Mouse (Mus musculus): ENCODE measurements at regions not wholly inside any gene's neighbourhood (a gene's known extent, or its start where the extent isn't known, plus 50 kb on each side); places are given as distances from the start of the nearest gene placed in this dataset.

DNA sequence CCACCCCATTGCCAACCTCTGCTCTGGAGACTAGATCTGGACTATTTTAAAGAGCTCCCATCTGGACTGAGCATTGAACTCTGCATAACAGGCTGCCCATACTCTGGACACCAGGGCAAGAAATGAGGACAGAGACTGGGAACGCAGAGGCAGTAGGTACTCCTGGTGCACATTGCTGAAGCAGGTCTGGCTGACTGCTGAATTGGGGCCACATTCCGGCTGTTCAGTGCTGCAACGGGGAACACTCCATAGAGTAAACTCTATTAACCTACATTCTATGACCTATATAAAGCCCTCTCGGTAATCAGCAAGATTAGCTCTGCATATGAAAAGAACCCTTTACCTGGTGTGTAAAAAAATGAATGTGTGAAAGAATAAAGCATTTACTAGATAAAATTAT, 128.1 kb upstream of the Car8 start:
- no peak for TF ChIP-seq MYOG (IDR thresholded peaks at IDR 0.05; ENCODE audit: control insufficient read depth in 1 of 3, insufficient read depth in 1 of 3, insufficient read length in 2 of 3, low read depth in 2 of 3)
- TF ChIP-seq POLR2AphosphoS2 (IDR thresholded peaks at IDR 0.05; ENCODE audit: insufficient read length, low read depth): no peak
- Histone ChIP-seq H3K4me2 (ENCODE audit: low read depth) (no peak overlapping the region), H3K79me2 (ENCODE audit: control insufficient read depth, insufficient read depth) (no peaks in the 10 kb centered on the region), H3K4me3 (no peak overlapping the region), H3K36me3 (ENCODE audit: control insufficient read depth, insufficient read depth) (no peaks in the 10 kb centered on the region), H3ac (ENCODE audit: control insufficient read depth, insufficient read length) (no peak overlapping the region), H3K27me3 (ENCODE audit: control insufficient read depth, insufficient read depth, insufficient read length) (no peaks in the 10 kb centered on the region)

DNA sequence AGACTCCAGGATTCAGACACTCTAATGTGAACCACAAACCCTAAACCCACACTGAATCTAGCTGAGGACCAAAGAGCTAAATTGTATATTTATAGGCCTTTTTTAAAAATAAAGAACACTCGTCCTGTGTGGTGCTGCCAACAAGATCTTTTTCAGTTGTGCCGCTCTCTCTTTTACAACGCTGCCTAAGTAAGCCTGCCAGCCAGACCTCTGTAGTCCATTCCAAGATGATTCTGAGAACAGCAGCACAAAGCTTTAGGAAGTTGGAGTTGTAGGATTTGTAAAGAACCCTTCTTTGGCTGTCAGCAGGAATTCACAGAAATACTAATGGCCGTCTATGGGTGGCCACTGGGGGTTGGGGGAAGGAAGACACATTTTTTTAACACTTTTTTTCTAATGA, 123.6 kb upstream of the Car8 start:
- Histone ChIP-seq H3K36me3 (ENCODE audit: control insufficient read depth, insufficient read depth) (no peaks in the 10 kb centered on the region), H3ac (ENCODE audit: control insufficient read depth, insufficient read length) (no peak overlapping the region), H3K27me3 (ENCODE audit: control insufficient read depth, insufficient read depth, insufficient read length) (no peaks in the 10 kb centered on the region), H3K4me2 (ENCODE audit: low read depth) (no peak overlapping the region), H3K4me3 (no peak overlapping the region), H3K79me2 (ENCODE audit: control insufficient read depth, insufficient read depth) (no peaks in the 10 kb centered on the region)
- no peak for TF ChIP-seq POLR2A (IDR thresholded peaks at IDR 0.05; ENCODE audit: insufficient read length, low read depth)
- TF ChIP-seq E2F4 (IDR thresholded peaks at IDR 0.05; ENCODE audit: insufficient read depth): no peak
- no peak for TF ChIP-seq MYOD1 (IDR thresholded peaks at IDR 0.05; ENCODE audit: control insufficient read depth in 1 of 3, insufficient read length in 2 of 3, low read depth in 2 of 3)
- TF ChIP-seq SRF (IDR thresholded peaks at IDR 0.05; ENCODE audit: control insufficient read depth, insufficient read length, low read depth): no peak
- no peak for TF ChIP-seq TCF3 (IDR thresholded peaks at IDR 0.05; ENCODE audit: insufficient read length, low read depth)
- no peak for TF ChIP-seq CEBPB (IDR thresholded peaks at IDR 0.05; ENCODE audit: insufficient read depth, poor library complexity, severe bottlenecking)
- TF ChIP-seq REST (IDR thresholded peaks at IDR 0.05; ENCODE audit: insufficient read depth, insufficient read length): no peak
- no peak for TF ChIP-seq POLR2AphosphoS2 (IDR thresholded peaks at IDR 0.05; ENCODE audit: insufficient read length, low read depth)
- TF ChIP-seq MYOG (IDR thresholded peaks at IDR 0.05; ENCODE audit: control insufficient read depth in 1 of 3, insufficient read depth in 1 of 3, insufficient read length in 2 of 3, low read depth in 2 of 3): no peak
- TF ChIP-seq TCF12 (IDR thresholded peaks at IDR 0.05; ENCODE audit: insufficient read depth, poor library complexity, severe bottlenecking): no peak
- TF ChIP-seq MAX (IDR thresholded peaks at IDR 0.05; ENCODE audit: low read depth): no peak
- TF ChIP-seq USF1 (IDR thresholded peaks at IDR 0.05; ENCODE audit: low read depth): no peak

GRCm38 (mm10) chr4:8361931-8362330, 123.1 kb upstream of the Car8 start:
- H3K27me3 ChIP-seq (ENCODE audit: control insufficient read depth, insufficient read depth, insufficient read length): no peaks in the 10 kb centered on the region
- H3K4me3 ChIP-seq: no peak overlapping the region
- H3K79me2 ChIP-seq (ENCODE audit: control insufficient read depth, insufficient read depth): no peaks in the 10 kb centered on the region
- TF ChIP-seq CEBPB (IDR thresholded peaks at IDR 0.05; ENCODE audit: insufficient read depth, poor library complexity, severe bottlenecking): no peak
- no peak overlapping the region for H3ac ChIP-seq (ENCODE audit: control insufficient read depth, insufficient read length)
- H3K36me3 ChIP-seq (ENCODE audit: control insufficient read depth, insufficient read depth): no peaks in the 10 kb centered on the region
- no peak overlapping the region for H3K4me2 ChIP-seq (ENCODE audit: low read depth)

GRCm38 (mm10) chr4:8361305-8361704, 122.5 kb upstream of the Car8 start:
- Histone ChIP-seq H3K4me2 (ENCODE audit: low read depth) (no peak overlapping the region), H3K27me3 (ENCODE audit: control insufficient read depth, insufficient read depth, insufficient read length) (no peaks in the 10 kb centered on the region)
- TF ChIP-seq REST (IDR thresholded peaks at IDR 0.05; ENCODE audit: insufficient read depth, insufficient read length) (no peak), TCF3 (IDR thresholded peaks at IDR 0.05; ENCODE audit: insufficient read length, low read depth) (no peak), POLR2AphosphoS2 (IDR thresholded peaks at IDR 0.05; ENCODE audit: insufficient read length, low read depth) (no peak), E2F4 (IDR thresholded peaks at IDR 0.05; ENCODE audit: insufficient read depth) (no peak), MYOD1 (IDR thresholded peaks at IDR 0.05; ENCODE audit: control insufficient read depth in 1 of 3, insufficient read length in 2 of 3, low read depth in 2 of 3) (no peak), SRF (IDR thresholded peaks at IDR 0.05; ENCODE audit: control insufficient read depth, insufficient read length, low read depth) (no peak), POLR2A (IDR thresholded peaks at IDR 0.05; ENCODE audit: insufficient read length, low read depth) (no peak), CEBPB (IDR thresholded peaks at IDR 0.05; ENCODE audit: insufficient read depth, poor library complexity, severe bottlenecking) (no peak), USF1 (IDR thresholded peaks at IDR 0.05; ENCODE audit: low read depth) (no peak), MAX (IDR thresholded peaks at IDR 0.05; ENCODE audit: low read depth) (no peak)

DNA sequence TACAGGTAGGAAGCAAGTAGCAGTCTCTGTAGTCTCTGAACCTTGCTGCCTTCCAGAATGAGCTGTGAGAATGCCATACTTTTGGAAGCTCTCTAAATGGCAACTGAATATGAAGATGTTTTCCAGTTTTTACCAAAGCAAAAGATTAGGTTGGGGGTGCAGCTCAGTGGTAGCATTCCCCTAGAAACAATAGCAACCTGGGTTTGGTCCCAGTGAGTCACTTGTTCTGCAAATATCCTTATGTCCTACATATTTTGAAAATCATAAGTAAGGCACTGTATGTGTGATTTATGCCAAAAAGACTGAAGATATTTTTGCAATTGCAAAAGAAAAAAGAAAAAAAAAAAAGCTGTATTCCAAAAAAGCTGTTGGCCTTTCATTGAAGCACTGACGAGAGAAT, 118.6 kb upstream of the Car8 start:
- Histone ChIP-seq H3ac (ENCODE audit: control insufficient read depth, insufficient read length) (no peak overlapping the region), H3K4me3 (no peak overlapping the region), H3K79me2 (ENCODE audit: control insufficient read depth, insufficient read depth) (no peaks in the 10 kb centered on the region), H3K4me2 (ENCODE audit: low read depth) (no peak overlapping the region), H3K27me3 (ENCODE audit: control insufficient read depth, insufficient read depth, insufficient read length) (no peaks in the 10 kb centered on the region), H3K36me3 (ENCODE audit: control insufficient read depth, insufficient read depth) (no peaks in the 10 kb centered on the region)
- TF ChIP-seq MYOD1 (IDR thresholded peaks at IDR 0.05; ENCODE audit: control insufficient read depth in 1 of 3, insufficient read length in 2 of 3, low read depth in 2 of 3): no peak
- TF ChIP-seq POLR2AphosphoS2 (IDR thresholded peaks at IDR 0.05; ENCODE audit: insufficient read length, low read depth): no peak
- no peak for TF ChIP-seq TCF12 (IDR thresholded peaks at IDR 0.05; ENCODE audit: insufficient read depth, poor library complexity, severe bottlenecking)
- no peak for TF ChIP-seq TCF3 (IDR thresholded peaks at IDR 0.05; ENCODE audit: insufficient read length, low read depth)
- TF ChIP-seq POLR2A (IDR thresholded peaks at IDR 0.05; ENCODE audit: insufficient read length, low read depth): no peak
- no peak for TF ChIP-seq E2F4 (IDR thresholded peaks at IDR 0.05; ENCODE audit: insufficient read depth)
- no peak for TF ChIP-seq REST (IDR thresholded peaks at IDR 0.05; ENCODE audit: insufficient read depth, insufficient read length)
- TF ChIP-seq CEBPB (IDR thresholded peaks at IDR 0.05; ENCODE audit: insufficient read depth, poor library complexity, severe bottlenecking): no peak
- no peak for TF ChIP-seq MYOG (IDR thresholded peaks at IDR 0.05; ENCODE audit: control insufficient read depth in 1 of 3, insufficient read depth in 1 of 3, insufficient read length in 2 of 3, low read depth in 2 of 3)
- no peak for TF ChIP-seq USF1 (IDR thresholded peaks at IDR 0.05; ENCODE audit: low read depth)
- TF ChIP-seq MAX (IDR thresholded peaks at IDR 0.05; ENCODE audit: low read depth): no peak
- TF ChIP-seq SRF (IDR thresholded peaks at IDR 0.05; ENCODE audit: control insufficient read depth, insufficient read length, low read depth): no peak

More at GRCm38 (mm10) chr4:8361305-8361704, 122.5 kb upstream of the Car8 start:
- H3ac ChIP-seq (ENCODE audit: control insufficient read depth, insufficient read length): no peak overlapping the region
- H3K79me2 ChIP-seq (ENCODE audit: control insufficient read depth, insufficient read depth): no peaks in the 10 kb centered on the region
- no peaks in the 10 kb centered on the region for H3K36me3 ChIP-seq (ENCODE audit: control insufficient read depth, insufficient read depth)
- no peak overlapping the region for H3K4me3 ChIP-seq

All from myocyte (in vitro differentiated cells).